Mouse (Mus musculus) gastrocnemius, postnatal 10 days (tissue): ENCODE measurements around the gene Arhgap33. TPM values are rescaled to one million over a fixed set of nuclear protein-coding genes. Genes with fewer than 3 reads are reported as not detected.

Source experiments
- DNase-seq: peaks from one replicate; pipeline ENCODE4 v3.0.0; 2021; ENCODE audit warnings: mixed read lengths
- long read RNA-seq, 2 experiments: library from polyadenylated mRNA; stranded (forward); transcript quantifications; one replicate each; pipeline ENCODE4 v2.0.0; 2021
- total RNA-seq, 2 experiments: library from RNA; stranded (reverse); gene quantifications; 2 replicates each; pipeline ENCODE4 v1.2.3; 2021

The Arhgap33 gene
- 1 to 10 TPM; 3.2 to 4.8 TPM for total RNA-seq
- long read RNA-seq, experiment 1, partial matches to known transcripts: 2 of 6 reads
- long read RNA-seq, experiment 1, other reads (novel, unspliced or antisense): 4 of 6 reads
- long read RNA-seq, experiment 2: 0 reads

DNA sequence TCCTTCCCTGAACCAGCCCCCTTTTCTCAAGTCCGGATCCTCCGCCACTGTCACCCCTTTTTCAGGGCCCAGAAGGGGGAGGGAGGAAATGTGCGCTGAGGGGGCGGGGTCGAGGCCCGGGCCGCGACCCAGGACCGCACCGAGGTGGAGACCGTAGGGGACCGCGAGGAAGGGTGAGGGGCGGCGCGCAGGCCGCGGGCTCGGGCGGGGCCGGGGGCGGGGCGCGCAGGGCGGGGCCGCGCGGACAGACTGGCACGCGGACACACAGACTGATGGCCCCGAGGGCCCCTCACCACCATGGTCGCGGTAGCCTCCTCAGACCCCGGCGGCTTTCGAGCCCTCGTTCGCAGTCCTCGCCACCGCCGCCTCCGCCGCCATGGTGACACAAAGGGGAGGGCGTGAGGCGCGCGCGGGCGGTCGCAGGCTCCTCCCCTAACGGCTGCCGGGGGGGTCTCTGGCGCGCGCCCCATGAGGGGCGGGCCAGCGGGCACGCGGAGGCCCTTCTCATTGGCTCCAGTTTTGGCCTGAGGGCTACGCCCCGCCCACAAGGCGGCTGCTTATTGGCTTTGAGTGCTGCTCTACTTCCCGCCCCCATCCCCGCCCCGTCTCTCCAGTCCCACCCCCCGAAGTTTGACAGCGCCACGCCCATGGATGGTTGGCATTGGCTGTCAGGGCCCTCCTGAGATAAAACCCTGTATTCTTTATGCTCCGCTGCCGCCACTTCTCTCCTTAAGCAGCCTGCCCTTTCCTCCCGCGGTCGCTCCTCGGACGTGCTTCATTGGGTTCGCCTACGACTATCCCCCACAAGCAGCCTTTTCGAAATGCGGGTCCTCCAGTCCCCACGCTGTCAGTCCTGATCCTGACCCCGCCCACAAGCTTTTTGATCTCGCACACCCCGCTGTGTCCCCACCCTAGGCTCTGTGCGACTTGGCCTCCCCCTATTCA lies at the start of gene Arhgap33:
Gene Arhgap33 (minus strand): TSS at position 428 of the 945 bp plus-strand sequence.
- peak; percentile 94 for DNase-seq

DNA sequence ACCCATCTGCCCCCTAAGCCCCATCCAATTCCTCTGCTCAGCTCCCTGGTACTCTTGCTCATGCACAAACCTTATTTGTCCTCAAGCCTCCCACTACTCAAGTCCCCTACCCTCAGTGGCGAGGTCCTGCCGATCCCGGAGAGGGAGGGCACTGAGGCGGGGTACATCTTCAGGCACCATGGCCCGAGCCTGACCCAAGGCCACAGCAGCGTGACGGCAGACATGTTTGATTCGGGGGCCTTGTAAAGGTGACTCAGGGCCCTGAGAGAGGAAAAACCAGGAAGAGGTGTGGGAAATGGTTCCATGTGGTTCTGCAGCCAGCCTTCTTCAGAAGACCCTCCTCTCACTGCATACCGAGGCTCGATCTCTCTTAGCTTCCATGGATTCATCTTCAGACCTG lies 49.5 kb upstream of the Arhgap33 start:
- DNase-seq: no peak

DNA sequence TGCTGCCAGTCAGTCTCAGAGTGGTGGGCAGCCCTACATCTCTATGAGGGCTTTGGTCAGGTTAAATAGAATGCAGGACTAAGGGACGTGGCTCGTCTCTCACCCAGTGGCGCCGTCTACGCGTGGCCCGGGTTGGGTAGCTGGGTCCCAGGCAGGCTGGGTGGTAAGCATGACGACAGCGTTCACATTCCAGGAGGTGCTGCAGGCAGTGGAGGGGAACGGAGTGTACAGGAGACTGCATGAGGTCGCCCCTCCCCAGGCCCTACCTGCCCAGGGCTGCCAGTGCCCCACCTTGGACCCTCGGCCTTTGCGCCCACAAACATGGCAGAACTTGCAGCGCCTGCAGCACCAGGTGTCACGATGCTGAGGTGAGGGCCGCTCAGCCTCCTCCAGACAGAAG lies 46.7 kb upstream of the Arhgap33 start:
- no peak for DNase-seq

DNA sequence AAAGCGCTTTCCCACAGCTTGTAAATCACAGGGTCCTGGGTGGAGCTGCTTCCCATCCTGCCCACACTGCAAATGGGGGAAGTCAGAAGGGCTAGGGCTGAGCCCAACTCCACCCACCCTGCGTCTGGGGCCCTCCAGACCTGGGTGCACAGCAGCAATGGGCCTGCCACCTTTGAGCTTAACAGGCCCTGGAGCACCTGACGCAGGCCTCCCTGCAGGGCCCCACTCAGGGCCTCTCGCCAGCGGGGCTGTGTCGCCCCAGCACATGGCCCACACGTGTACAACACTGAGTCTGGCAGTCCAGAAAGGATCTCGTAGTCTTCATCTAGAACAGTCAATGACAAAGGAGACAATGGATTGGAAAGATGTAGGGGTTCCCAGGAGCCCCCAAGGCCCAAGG lies 45.1 kb upstream of the Arhgap33 start:
- DNase-seq: no peak

DNA sequence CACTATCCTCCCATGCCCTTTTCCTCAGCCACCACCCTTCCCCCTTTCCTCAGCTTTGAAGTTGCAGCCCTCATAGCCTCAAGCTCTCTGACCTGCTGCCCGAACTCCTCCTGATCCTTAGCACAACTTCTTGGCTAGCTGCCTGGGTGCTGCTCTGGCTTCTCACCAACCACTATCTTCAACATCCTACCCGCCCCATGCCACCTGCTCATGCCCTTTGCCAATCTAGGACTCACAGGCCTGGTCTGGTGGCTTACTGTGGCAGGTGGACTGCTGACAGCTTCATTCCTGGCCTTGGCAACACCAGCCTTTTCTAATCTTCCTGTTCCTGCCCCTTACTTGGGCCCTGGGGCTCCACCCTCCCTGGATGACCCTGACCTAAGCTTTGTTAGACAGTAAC lies 38.1 kb upstream of the Arhgap33 start:
- DNase-seq: peak; percentile 68

DNA sequence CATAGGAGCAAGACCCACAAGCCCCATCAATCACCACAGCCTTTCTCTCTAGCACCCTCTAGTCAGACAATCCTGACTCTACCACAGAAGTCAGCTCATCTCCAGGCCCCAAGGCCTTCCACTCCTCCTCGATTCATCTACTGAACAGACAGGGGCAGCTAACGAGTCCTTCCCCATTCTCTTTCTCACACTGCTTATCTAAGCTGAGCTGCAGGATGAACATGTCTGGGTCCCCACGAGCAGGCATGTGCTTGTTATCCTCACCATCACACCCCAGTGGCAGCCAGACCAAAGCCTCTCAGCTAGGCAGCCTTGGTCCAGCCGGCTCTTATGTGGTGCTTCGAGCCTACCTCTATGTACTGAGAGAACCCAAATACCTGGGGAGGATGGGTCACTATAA lies 37.5 kb upstream of the Arhgap33 start:
- no peak for DNase-seq

DNA sequence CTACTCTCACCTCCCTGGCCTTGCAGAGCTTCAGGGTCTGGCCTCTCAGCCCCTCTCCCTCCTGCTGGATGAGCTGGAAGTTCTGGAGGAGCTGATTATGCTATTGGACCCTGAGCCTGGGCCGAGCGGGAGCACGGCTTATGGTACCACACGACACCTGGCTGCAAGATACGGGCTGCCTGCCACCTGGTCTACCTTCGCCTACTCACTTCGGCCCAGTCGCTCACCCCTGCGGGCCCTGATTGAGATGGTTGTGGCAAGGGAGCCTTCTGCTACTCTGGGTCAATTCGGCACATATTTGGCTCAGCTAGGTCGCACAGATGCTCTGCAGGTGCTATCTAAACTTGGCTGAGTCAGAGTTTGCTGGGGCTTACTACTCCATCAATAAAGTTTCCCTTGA lies 32.7 kb upstream of the Arhgap33 start:
- DNase-seq: no peak

DNA sequence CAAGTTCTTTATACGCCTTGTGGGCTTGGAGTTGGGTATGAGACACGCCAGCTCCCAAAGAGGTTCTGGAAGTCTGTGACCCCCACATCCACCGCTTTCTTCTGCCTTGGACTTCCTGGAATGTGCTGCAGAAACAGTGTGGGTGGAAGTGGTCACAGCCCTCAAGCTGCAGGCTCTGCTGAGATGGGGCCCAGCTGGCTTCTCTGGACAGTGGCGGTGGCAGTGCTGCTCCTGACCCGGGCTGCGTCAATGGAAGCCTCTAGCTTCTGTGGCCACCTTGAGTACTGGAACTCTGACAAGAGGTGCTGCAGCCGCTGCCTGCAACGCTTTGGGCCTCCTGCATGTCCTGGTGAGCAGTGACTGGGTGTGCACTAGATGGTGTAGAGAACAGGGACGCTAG lies 31.2 kb upstream of the Arhgap33 start:
- DNase-seq: no peak

DNA sequence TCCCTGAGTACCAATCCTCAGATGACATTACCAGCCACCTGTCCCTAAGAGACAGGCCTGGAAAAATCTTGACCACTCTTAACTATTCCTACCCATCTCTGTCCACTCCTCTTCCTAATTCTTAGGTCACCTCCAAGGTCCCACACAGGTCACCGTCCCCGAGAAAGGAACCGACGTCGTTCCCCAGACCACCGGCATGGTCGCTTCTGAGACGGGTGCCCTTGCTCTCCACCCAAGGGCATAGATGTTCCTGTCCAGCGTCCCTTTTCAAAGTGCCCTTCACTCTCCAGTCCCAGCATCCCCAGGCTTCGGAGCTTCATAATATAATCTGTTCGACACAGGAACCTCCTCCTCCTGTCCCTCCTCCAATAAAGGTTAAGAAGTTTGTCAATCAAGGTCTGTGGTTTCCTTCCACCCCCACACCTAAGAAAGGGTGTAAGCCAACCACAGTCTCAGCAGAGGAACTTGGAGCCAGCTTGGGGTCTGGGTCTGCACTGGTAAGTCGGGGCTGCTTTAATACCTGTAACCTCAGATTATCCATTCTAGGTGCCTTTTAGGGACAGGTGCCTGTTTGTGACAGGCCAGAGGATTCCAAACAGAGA lies 30.2 kb upstream of the Arhgap33 start, which contains the start of gene Igflr1:
Gene Igflr1 (plus strand): TSS at position 458 of the 602 bp plus-strand sequence.
- DNase-seq: no peak

DNA sequence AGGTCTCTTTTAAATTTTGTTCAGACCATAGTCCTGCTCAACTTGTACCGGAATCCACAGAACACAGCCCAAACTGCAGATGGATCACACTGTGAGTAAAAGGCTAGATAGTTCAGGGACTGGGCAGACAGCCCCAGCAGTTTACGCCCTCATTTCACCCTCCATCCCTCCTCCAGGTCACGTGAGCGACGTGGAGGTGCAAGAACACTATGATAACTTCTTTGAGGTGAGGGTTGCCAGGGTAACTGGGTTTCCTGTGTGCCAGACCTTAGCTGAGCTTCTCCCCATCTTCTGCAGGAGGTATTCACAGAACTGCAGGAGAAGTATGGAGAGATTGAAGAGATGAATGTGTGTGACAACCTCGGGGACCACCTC lies 29.0 kb upstream of the Arhgap33 start:
- DNase-seq: no peak

DNA sequence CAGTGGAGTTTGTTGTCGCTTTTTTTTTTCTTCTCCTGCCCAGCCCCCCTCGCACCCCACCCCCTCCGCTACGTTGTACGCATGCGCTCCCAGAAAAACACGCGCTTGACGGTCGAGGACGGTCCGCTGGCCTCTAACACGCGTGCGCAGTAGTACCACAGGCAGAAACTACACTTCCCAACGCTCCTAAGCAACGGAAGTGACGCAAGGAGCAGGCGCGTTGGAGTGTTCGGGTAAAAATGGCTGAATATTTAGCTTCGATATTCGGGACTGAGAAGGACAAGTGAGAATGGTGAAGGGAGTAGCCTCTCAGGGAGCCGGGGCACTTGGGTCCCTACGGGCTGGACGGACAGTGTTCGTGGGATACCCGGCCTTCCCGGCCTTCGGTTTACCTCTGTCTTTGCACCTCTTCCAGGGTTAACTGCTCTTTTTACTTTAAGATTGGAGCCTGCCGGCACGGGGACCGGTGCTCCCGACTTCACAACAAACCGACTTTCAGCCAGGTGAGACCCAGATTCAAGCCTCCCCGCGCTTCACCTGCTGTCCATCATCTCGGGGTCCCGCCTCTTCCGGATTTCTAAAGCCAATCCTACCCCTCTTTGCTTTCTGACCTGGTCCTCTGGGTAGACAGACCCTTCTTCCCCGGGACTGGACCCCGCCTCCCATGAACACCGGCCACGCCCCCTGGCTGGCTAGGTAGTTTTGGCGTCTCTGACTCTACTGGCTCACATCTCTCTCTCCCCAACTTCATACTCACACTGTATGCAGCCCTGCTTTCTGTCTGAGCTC lies 28.5 kb upstream of the Arhgap33 start, which contains the start of the genes U2af1l4, Gm49396 and Psenen:
Gene U2af1l4 (plus strand): TSS at position 185 of the 789 bp plus-strand sequence.
Gene Gm49396 (plus strand): TSS at position 228 of the 789 bp plus-strand sequence.
Gene Psenen (minus strand): TSS at position 511 of the 789 bp plus-strand sequence.
- DNase-seq: peak; percentile 95

DNA sequence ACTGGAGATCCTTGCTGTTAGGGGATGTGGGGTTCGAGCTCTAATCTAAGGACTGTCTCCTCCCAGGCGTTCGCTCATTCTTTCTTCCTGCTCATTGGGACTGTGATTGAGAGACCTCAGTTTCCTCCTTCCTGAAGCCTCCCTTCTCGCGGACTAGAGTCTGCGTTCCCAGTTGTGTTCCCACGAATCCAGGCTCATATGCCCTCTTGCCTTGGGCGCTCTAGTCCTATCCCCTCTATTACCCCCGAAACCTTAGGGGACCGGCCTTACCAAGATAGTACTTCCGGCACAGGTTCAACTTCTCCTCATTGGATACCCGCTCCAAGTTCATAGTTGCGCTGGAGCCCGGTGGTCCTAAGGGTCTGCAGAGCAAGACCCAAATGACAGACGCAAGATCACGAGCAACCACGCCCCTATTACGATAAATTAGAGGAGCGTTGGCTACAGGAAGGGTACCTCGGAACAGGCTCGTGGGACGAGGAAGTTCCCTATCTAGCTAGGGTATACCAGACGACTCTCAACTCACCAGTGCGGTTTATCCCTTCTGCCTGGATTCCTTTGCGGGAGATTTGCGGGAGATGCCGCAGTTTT lies 27.8 kb upstream of the Arhgap33 start:
- DNase-seq: no peak

DNA sequence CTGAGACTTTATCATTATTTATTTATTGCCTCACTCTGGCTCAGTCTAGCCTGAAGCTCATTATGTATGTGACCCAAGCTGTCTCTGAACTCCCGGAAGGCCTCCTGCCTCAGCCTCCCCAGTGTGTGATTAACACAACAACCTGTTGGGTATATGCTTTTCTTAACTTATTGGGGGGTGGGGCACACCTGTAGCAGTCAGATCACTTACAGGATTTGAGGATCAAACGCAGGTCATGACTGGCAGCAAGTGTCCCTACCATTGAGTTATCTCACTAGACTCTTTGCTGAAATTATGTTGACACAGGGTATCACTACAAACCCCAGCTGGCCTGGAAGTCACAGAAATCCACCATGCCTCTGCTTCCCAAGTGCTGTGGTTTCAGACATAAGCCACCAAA lies 25.4 kb upstream of the Arhgap33 start:
- no peak for DNase-seq

DNA sequence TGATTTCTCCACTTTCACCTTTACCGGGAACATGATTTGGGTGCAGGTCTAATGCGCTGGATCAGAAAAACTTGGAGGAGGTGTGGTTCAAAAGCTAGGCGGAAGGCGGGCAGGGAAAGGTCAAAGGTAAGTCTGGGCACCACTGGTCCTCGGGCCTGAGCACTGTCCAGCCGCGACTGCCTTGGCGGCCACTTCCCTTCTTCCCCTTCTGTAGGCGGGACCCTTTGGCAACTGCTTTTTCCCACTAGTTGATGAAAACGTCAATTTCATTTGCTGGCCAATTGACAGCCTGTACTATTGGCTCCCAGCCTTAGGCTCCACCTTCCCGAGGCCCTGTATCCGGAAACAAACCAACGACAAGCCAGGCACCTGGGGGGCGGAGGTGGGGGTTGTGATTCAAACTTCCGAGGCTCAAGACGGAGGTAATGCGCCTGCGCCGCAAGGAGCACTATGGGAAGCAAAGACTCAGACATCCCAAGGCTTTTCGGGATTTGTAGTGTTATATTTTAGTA lies 24.6 kb upstream of the Arhgap33 start, which contains the start of gene Lin37:
Gene Lin37 (minus strand): TSS at position 396 of the 512 bp plus-strand sequence.
- peak; percentile 89 for DNase-seq

DNA sequence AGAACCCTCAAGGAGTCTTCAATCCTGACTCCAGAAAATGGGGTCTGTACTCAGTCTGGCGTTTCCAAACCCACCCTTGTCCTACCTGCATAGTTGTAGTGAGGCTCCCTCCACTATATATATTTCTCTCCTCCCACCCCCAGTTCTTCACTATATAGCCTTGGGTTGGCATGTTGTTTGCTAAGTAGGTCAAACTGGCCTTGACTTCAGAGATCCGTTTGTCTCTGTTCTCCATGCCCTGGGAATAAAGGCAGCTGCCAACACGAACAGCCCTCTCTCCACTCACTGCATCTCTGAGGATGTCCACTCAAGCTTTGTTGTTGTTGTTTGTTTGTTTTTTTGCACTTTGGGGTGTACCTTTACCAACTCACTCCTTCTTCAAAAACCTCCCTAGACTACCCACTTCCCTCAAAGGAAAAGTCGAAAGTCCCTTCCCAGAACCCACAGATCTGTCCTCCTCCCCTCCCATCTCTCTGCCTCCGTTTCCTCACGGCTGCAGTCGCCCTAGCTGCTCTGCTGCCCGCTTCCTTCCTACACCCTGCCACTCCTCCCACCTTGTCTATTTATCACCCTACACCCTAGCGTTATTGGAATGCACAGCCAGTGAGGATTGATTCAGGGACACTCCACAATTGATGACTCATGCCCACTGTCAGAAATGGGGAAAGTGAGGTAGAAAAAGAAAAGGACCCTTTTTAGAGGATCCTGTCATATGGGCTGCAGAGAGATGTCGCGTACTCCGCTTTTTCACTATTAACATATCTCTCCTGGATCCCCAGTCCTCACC lies 24.0 kb upstream of the Arhgap33 start:
- DNase-seq: no peak

DNA sequence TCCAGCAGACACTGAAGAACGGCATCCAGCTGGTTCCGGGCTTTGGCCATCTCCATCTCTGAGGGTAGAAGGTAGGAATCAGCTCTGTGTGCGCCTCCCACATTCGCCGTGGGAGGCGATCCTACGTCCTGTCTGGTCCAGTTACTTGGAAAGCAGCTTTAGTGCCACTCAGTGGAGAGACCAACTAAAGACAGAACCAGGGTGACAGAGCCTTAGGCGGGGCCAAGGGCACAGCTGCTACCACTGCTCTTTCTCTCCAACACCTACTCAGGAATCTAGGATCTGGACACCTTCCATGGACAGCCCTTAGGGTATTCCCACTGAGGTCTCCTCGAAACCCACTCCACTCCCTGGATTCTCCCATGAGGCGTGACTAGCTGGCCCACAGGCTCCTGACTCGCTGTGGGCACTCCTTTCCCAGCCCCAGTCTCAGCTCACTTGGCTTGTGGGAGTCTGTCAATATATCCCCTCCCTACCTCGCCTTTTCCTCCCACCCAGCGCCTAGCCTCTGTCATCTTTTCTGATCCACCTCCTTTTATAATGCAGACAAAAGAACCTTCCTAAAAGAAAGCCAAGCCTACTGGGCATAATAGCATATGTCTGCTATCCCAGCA lies 23.1 kb upstream of the Arhgap33 start:
- no peak for DNase-seq

DNA sequence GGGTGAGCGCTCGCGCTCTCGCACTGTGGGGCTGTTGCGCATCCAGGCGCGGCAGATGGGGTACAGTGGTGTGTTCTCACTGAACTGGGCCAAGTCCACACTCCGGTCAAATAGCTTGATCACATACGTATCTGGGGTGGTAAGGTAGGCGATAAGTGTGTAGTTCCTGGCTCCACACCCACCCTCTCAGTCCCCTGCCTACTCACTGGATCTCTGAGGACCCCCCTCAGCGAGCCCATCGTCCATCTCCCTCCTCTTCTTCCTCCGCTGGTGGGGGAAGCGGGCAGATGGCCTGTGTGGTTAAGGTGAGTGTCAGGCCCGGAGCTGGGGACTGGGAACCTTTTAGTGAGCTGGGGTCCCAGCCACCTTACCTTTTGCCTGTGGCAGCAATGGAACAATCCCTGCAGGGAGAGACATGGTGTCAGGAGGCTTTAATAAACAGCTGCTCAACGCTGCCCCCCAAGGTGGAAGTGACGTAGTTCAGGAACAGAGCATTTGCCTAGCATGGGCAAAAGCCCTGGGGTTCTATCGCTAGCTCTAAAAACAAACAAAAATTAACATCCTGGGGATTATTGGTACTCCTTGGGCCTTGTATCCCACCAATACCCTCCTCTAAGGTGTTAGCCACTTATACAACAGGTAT lies 22.2 kb upstream of the Arhgap33 start:
- DNase-seq: no peak

DNA sequence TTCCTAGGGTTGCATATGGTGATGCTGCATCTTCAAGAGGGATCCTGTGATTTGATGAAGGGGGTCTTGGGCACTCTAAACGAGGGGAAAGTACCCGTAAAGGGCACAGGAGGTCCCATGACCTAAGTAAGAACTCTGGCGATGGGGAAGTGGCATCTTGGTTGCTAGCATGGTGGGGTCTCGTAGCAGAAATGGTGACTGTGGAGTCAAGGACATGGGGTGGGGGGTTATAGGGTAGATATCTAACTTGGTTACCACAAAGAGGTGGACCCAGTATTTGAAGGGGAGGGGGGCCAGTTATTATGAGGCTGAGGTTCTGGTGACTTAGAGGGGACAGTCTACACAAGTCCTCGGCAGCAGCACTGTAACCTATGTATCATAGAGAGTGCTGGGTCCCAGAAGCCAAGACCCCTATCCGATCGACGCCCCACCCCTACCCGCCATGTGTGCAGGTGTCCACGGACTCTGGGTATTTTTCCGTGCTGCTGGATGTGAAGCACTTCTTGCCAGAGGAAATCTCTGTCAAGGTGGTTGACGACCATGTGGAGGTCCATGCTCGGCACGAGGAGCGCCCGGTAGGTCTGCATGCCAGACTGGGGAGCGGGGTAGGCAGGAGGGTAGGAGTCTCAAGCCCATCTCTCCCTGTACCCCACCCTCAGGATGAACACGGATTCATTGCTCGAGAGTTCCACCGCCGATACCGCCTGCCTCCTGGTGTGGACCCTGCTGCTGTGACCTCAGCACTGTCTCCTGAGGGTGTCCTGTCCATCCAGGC lies 19.1 kb upstream of the Arhgap33 start:
- no peak for DNase-seq
